Mouse (Mus musculus) right cerebral cortex, postnatal 10 days (tissue): ENCODE measurements around the gene Snx17.

Source experiments
- DNase-seq, 2 experiments: peaks; one replicate each; pipeline ENCODE4 v3.0.0; 2021; ENCODE audit warnings: low spot score in 2 of 2

The Snx17 gene

DNA sequence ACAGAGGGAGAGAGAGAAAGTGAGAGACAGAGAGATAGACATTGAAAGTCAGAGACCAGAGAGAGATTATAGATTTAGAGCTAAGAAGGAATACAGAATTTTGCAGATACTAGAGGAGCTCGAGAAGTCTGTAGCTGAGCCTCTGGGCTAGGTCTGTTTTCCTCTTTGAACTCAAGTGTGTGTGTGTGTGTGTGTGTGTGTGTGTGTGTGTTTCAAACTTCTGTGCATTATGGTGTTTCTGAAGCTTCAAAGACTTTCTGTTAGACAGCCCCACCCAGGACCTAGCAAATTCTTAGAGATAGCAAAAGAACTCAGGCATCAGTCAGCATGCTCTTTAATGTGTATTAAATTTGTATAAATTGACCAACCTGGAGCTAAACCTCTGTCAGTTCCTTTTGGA lies 33.6 kb downstream of the Snx17 start:
- no peak for DNase-seq

GRCm38 (mm10) chr5:31240637-31241521 lies 47.9 kb downstream of the Snx17 start, which contains the start of the genes Nrbp1 and Gm9970:
TSS of gene Nrbp1 (plus strand) at chr5:31240864.
TSS of gene Gm9970 (minus strand) at chr5:31241232.
- DNase-seq, result peak; percentile 97 to 98

GRCm38 (mm10) chr5:31241522-31242034 lies 48.6 kb downstream of the Snx17 start:
- peak in 1 of 2 experiments; percentile 34 for DNase-seq

GRCm38 (mm10) chr5:31242191-31242590 lies 49.2 kb downstream of the Snx17 start:
- peak in 1 of 2 experiments; percentile 13 for DNase-seq
